Mouse (Mus musculus): ENCODE measurements around the gene Tecta. TPM values are rescaled to one million over a fixed set of nuclear protein-coding genes. Genes with fewer than 3 reads are reported as not detected.

Tecta gene
- polyA plus RNA-seq, 1 experiment, result 0.03 TPM

- H3K27ac ChIP-seq (ENCODE audit: insufficient read depth, low read depth, low read length), result no peak overlapping the region
- WGBS, result 56% methylated on average over 29 of the region's 29 CpGs
- H3K4me3 ChIP-seq (ENCODE audit: low read depth, low read length), result no peak overlapping the region
- TF ChIP-seq CTCF (IDR thresholded peaks at IDR 0.05; ENCODE audit: extremely low read depth, insufficient read length, insufficient replicate concordance, low read depth, low read length), result no peak
- no peak for TF ChIP-seq POLR2A (IDR thresholded peaks at IDR 0.05; ENCODE audit: low read depth, low read length)
- no peaks in the 10 kb centered on the region for H3K4me1 ChIP-seq (ENCODE audit: control insufficient read depth, insufficient read depth, insufficient read length, low read length)
- no peaks in the 10 kb centered on the region for H3K27me3 ChIP-seq (ENCODE audit: control insufficient read depth, insufficient read depth, low read length)
- H3K36me3 ChIP-seq (ENCODE audit: control insufficient read depth, insufficient read depth, low read length), result no peaks in the 10 kb centered on the region
These were observed 74.9 kb downstream of the Tecta start for GRCm38 (mm10) chr9:42324640-42325394.

GRCm38 (mm10) chr9:42323238-42323637 is 76.5 kb downstream of the Tecta start:
- no peak overlapping the region for H3K4me3 ChIP-seq (ENCODE audit: low read depth, low read length)
- no peak for TF ChIP-seq POLR2A (IDR thresholded peaks at IDR 0.05; ENCODE audit: low read depth, low read length)
- no peak for TF ChIP-seq CTCF (IDR thresholded peaks at IDR 0.05; ENCODE audit: extremely low read depth, insufficient read length, insufficient replicate concordance, low read depth, low read length)
- no peaks in the 10 kb centered on the region for H3K27me3 ChIP-seq (ENCODE audit: control insufficient read depth, insufficient read depth, low read length)
- no peak overlapping the region for H3K27ac ChIP-seq (ENCODE audit: insufficient read depth, low read depth, low read length)
- no peaks in the 10 kb centered on the region for H3K4me1 ChIP-seq (ENCODE audit: control insufficient read depth, insufficient read depth, insufficient read length, low read length)
- H3K36me3 ChIP-seq (ENCODE audit: control insufficient read depth, insufficient read depth, low read length), result no peaks in the 10 kb centered on the region
- WGBS, result 86% methylated on average over 8 of the region's 8 CpGs

- no peak overlapping the region for H3K27ac ChIP-seq (ENCODE audit: insufficient read depth, low read depth, low read length)
- WGBS, result 78% methylated on average over 2 of the region's 2 CpGs
- no peaks in the 10 kb centered on the region for H3K36me3 ChIP-seq (ENCODE audit: control insufficient read depth, insufficient read depth, low read length)
- H3K4me3 ChIP-seq (ENCODE audit: low read depth, low read length), result no peak overlapping the region
- no peaks in the 10 kb centered on the region for H3K4me1 ChIP-seq (ENCODE audit: control insufficient read depth, insufficient read depth, insufficient read length, low read length)
- no peak for TF ChIP-seq POLR2A (IDR thresholded peaks at IDR 0.05; ENCODE audit: low read depth, low read length)
- TF ChIP-seq CTCF (IDR thresholded peaks at IDR 0.05; ENCODE audit: extremely low read depth, insufficient read length, insufficient replicate concordance, low read depth, low read length), result no peak
- no peaks in the 10 kb centered on the region for H3K27me3 ChIP-seq (ENCODE audit: control insufficient read depth, insufficient read depth, low read length)
These were observed 78.3 kb downstream of the Tecta start for GRCm38 (mm10) chr9:42321442-42321841.

GRCm38 (mm10) chr9:42320616-42321015 is 79.1 kb downstream of the Tecta start:
- 93% methylated on average over 7 of the region's 7 CpGs for WGBS
- TF ChIP-seq CTCF (IDR thresholded peaks at IDR 0.05; ENCODE audit: extremely low read depth, insufficient read length, insufficient replicate concordance, low read depth, low read length), result no peak
- TF ChIP-seq POLR2A (IDR thresholded peaks at IDR 0.05; ENCODE audit: low read depth, low read length), result no peak
- no peak overlapping the region for H3K4me3 ChIP-seq (ENCODE audit: low read depth, low read length)

GRCm38 (mm10) chr9:42318455-42318987 is 81.2 kb downstream of the Tecta start:
- no peak overlapping the region for H3K4me3 ChIP-seq (ENCODE audit: low read depth, low read length)
- no peak for TF ChIP-seq CTCF (IDR thresholded peaks at IDR 0.05; ENCODE audit: extremely low read depth, insufficient read length, insufficient replicate concordance, low read depth, low read length)
- no peak for TF ChIP-seq POLR2A (IDR thresholded peaks at IDR 0.05; ENCODE audit: low read depth, low read length)

More at GRCm38 (mm10) chr9:42320616-42321015, 79.1 kb downstream of the Tecta start:
- no peaks in the 10 kb centered on the region for H3K4me1 ChIP-seq (ENCODE audit: control insufficient read depth, insufficient read depth, insufficient read length, low read length)
- no peaks in the 10 kb centered on the region for H3K36me3 ChIP-seq (ENCODE audit: control insufficient read depth, insufficient read depth, low read length)
- H3K27ac ChIP-seq (ENCODE audit: insufficient read depth, low read depth, low read length), result no peak overlapping the region
- H3K27me3 ChIP-seq (ENCODE audit: control insufficient read depth, insufficient read depth, low read length), result no peaks in the 10 kb centered on the region

GRCm38 (mm10) chr9:42317337-42317736 is 82.4 kb downstream of the Tecta start:
- TF ChIP-seq POLR2A (IDR thresholded peaks at IDR 0.05; ENCODE audit: low read depth, low read length), result no peak
- TF ChIP-seq CTCF (IDR thresholded peaks at IDR 0.05; ENCODE audit: extremely low read depth, insufficient read length, insufficient replicate concordance, low read depth, low read length), result no peak
- Histone ChIP-seq H3K27ac (ENCODE audit: insufficient read depth, low read depth, low read length) (no peak overlapping the region), H3K4me3 (ENCODE audit: low read depth, low read length) (no peak overlapping the region), H3K27me3 (ENCODE audit: control insufficient read depth, insufficient read depth, low read length) (no peaks in the 10 kb centered on the region), H3K4me1 (ENCODE audit: control insufficient read depth, insufficient read depth, insufficient read length, low read length) (no peaks in the 10 kb centered on the region), H3K36me3 (ENCODE audit: control insufficient read depth, insufficient read depth, low read length) (no peaks in the 10 kb centered on the region)
- WGBS, result 67% methylated on average over 3 of the region's 3 CpGs

More at GRCm38 (mm10) chr9:42318455-42318987, 81.2 kb downstream of the Tecta start:
- Histone ChIP-seq H3K36me3 (ENCODE audit: control insufficient read depth, insufficient read depth, low read length) (no peaks in the 10 kb centered on the region), H3K27ac (ENCODE audit: insufficient read depth, low read depth, low read length) (no peak overlapping the region), H3K27me3 (ENCODE audit: control insufficient read depth, insufficient read depth, low read length) (no peaks in the 10 kb centered on the region), H3K4me1 (ENCODE audit: control insufficient read depth, insufficient read depth, insufficient read length, low read length) (no peaks in the 10 kb centered on the region)
- WGBS, result 83% methylated on average over 9 of the region's 9 CpGs

- H3K4me1 ChIP-seq (ENCODE audit: control insufficient read depth, insufficient read depth, insufficient read length, low read length), result no peaks in the 10 kb centered on the region
- H3K27me3 ChIP-seq (ENCODE audit: control insufficient read depth, insufficient read depth, low read length), result no peaks in the 10 kb centered on the region
- no peak for TF ChIP-seq POLR2A (IDR thresholded peaks at IDR 0.05; ENCODE audit: low read depth, low read length)
- no peak for TF ChIP-seq CTCF (IDR thresholded peaks at IDR 0.05; ENCODE audit: extremely low read depth, insufficient read length, insufficient replicate concordance, low read depth, low read length)
- 60% methylated on average over 3 of the region's 3 CpGs for WGBS
- H3K4me3 ChIP-seq (ENCODE audit: low read depth, low read length), result no peak overlapping the region
- H3K36me3 ChIP-seq (ENCODE audit: control insufficient read depth, insufficient read depth, low read length), result no peaks in the 10 kb centered on the region
- no peak overlapping the region for H3K27ac ChIP-seq (ENCODE audit: insufficient read depth, low read depth, low read length)
These were observed 83.9 kb downstream of the Tecta start for GRCm38 (mm10) chr9:42315816-42316215.
